Mouse (Mus musculus): Measurements from ENCODE around the gene Dpysl4. TPM values are rescaled to one million over a fixed set of nuclear protein-coding genes. Genes with fewer than 3 reads are reported as not detected.
A peak's percentile ranks its signal among the peaks of the same experiment; 100 is the strongest.

Dpysl4 gene
- polyA plus RNA-seq (2014; fragmentation: Nextera tagmentation; extraction: Ambion mirVana), result 231 and 251 TPM in 2 replicates

- ATAC-seq (ENCODE audit: low FRiP score), result peak; percentile 86
- WGBS, result 7% methylated on average over 32 of the region's 32 CpGs
- H3K9me3 ChIP-seq (ENCODE audit: control insufficient read depth, low read length), result no peaks in the 10 kb centered on the region
- H3K36me3 ChIP-seq (ENCODE audit: control insufficient read depth, insufficient read depth, low read length), result 0 out of 2 replicates have a peak, but pooled peaks cover 2% of the 10 kb centered on the region
- peak within 1 kb of the TSS; percentile 92 for H3K9ac ChIP-seq (ENCODE audit: low read depth, low read length)
- H3K4me1 ChIP-seq (replicated peaks; ENCODE audit: control insufficient read depth, insufficient read depth, low read length), result no peaks in the 10 kb centered on the region; the same call in 1 of the 2 replicates
- H3K4me2 ChIP-seq (replicated peaks; ENCODE audit: low read depth, low read length), result peak within 1 kb of the TSS; percentile 70
- H3K27ac ChIP-seq (ENCODE audit: low read depth, low read length), result peak within 1 kb of the TSS; percentile 67
- 0 out of 2 replicates have a peak, but pooled peaks cover 2% of the 10 kb centered on the region for H3K27me3 ChIP-seq (ENCODE audit: control insufficient read depth, insufficient read depth, low read length)
- H3K4me3 ChIP-seq (ENCODE audit: low read depth, low read length), result peak within 1 kb of the TSS; percentile 80
- DNase-seq (ENCODE audit: low spot score), result peak; percentile 93
Measured at GRCm38 (mm10) chr7:139085629-139086194, at the start of gene Dpysl4. TSS of gene Dpysl4 (plus strand) at chr7:139086001.

GRCm38 (mm10) chr7:139063406-139063805, 22.4 kb upstream of the Dpysl4 start:
- no peak for ATAC-seq (ENCODE audit: low FRiP score)
- WGBS, result 52% methylated on average over 4 of the region's 4 CpGs
- no peaks in the 10 kb centered on the region for H3K27me3 ChIP-seq (ENCODE audit: control insufficient read depth, insufficient read depth, low read length)

GRCm38 (mm10) chr7:139068182-139068623, 17.6 kb upstream of the Dpysl4 start:
- no peaks in the 10 kb centered on the region for H3K27me3 ChIP-seq (ENCODE audit: control insufficient read depth, insufficient read depth, low read length)
- H3K36me3 ChIP-seq (ENCODE audit: control insufficient read depth, insufficient read depth, low read length), result no peaks in the 10 kb centered on the region
- H3K4me1 ChIP-seq (replicated peaks; ENCODE audit: control insufficient read depth, insufficient read depth, low read length), result no peaks in the 10 kb centered on the region
- peak; percentile 93 for DNase-seq (ENCODE audit: low spot score)
- 0% methylated on average over 2 of the region's 2 CpGs for WGBS
- ATAC-seq (ENCODE audit: low FRiP score), result peak; percentile 83
- no peak overlapping the region for H3K27ac ChIP-seq (ENCODE audit: low read depth, low read length)
- no peak overlapping the region for H3K4me2 ChIP-seq (replicated peaks; ENCODE audit: low read depth, low read length)
- no peak overlapping the region for H3K9ac ChIP-seq (ENCODE audit: low read depth, low read length)
- H3K9me3 ChIP-seq (ENCODE audit: control insufficient read depth, low read length), result no peaks in the 10 kb centered on the region
- no peak overlapping the region for H3K4me3 ChIP-seq (ENCODE audit: low read depth, low read length)

More at GRCm38 (mm10) chr7:139063406-139063805, 22.4 kb upstream of the Dpysl4 start:
- H3K9ac ChIP-seq (ENCODE audit: low read depth, low read length), result no peak overlapping the region
- H3K4me2 ChIP-seq (replicated peaks; ENCODE audit: low read depth, low read length), result no peak overlapping the region
- H3K36me3 ChIP-seq (ENCODE audit: control insufficient read depth, insufficient read depth, low read length), result no peaks in the 10 kb centered on the region
- H3K27ac ChIP-seq (ENCODE audit: low read depth, low read length), result no peak overlapping the region
- DNase-seq (ENCODE audit: low spot score), result peak; percentile 50
- no peaks in the 10 kb centered on the region for H3K9me3 ChIP-seq (ENCODE audit: control insufficient read depth, low read length)
- no peak overlapping the region for H3K4me3 ChIP-seq (ENCODE audit: low read depth, low read length)
- H3K4me1 ChIP-seq (replicated peaks; ENCODE audit: control insufficient read depth, insufficient read depth, low read length), result no peaks in the 10 kb centered on the region

GRCm38 (mm10) chr7:139074189-139074588, 11.6 kb upstream of the Dpysl4 start:
- WGBS, result 30% methylated on average over 6 of the region's 6 CpGs
- H3K9ac ChIP-seq (ENCODE audit: low read depth, low read length), result no peak overlapping the region

GRCm38 (mm10) chr7:139075054-139075794, 10.6 kb upstream of the Dpysl4 start:
- DNase-seq (ENCODE audit: low spot score), result peak; percentile 78
- Histone ChIP-seq H3K9ac (ENCODE audit: low read depth, low read length) (no peak overlapping the region), H3K27ac (ENCODE audit: low read depth, low read length) (peak overlapping the region; percentile 94), H3K9me3 (ENCODE audit: control insufficient read depth, low read length) (no peaks in the 10 kb centered on the region), H3K4me2 (replicated peaks; ENCODE audit: low read depth, low read length) (no peak overlapping the region; the same call in 1 of the 2 replicates), H3K36me3 (ENCODE audit: control insufficient read depth, insufficient read depth, low read length) (no peaks in the 10 kb centered on the region), H3K27me3 (ENCODE audit: control insufficient read depth, insufficient read depth, low read length) (no peaks in the 10 kb centered on the region), H3K4me3 (ENCODE audit: low read depth, low read length) (no peak overlapping the region), H3K4me1 (replicated peaks; ENCODE audit: control insufficient read depth, insufficient read depth, low read length) (peaks cover 16% of the 10 kb centered on the region)
- ATAC-seq (ENCODE audit: low FRiP score), result peak; percentile 87
- WGBS, result 19% methylated on average over 14 of the region's 14 CpGs

More at GRCm38 (mm10) chr7:139074189-139074588, 11.6 kb upstream of the Dpysl4 start:
- Histone ChIP-seq H3K9me3 (ENCODE audit: control insufficient read depth, low read length) (no peaks in the 10 kb centered on the region), H3K27me3 (ENCODE audit: control insufficient read depth, insufficient read depth, low read length) (no peaks in the 10 kb centered on the region), H3K27ac (ENCODE audit: low read depth, low read length) (peak overlapping the region; percentile 94), H3K4me3 (ENCODE audit: low read depth, low read length) (no peak overlapping the region), H3K4me1 (replicated peaks; ENCODE audit: control insufficient read depth, insufficient read depth, low read length) (peaks cover 16% of the 10 kb centered on the region), H3K36me3 (ENCODE audit: control insufficient read depth, insufficient read depth, low read length) (no peaks in the 10 kb centered on the region), H3K4me2 (replicated peaks; ENCODE audit: low read depth, low read length) (no peak overlapping the region)
- DNase-seq (ENCODE audit: low spot score), result peak; percentile 49
- no peak for ATAC-seq (ENCODE audit: low FRiP score)

- no peak overlapping the region for H3K9ac ChIP-seq (ENCODE audit: low read depth, low read length)
- ATAC-seq (ENCODE audit: low FRiP score) (0 out of 2 replicates have a peak, but pooled peaks have one; percentile 10), DNase-seq (ENCODE audit: low spot score) (peak; percentile 53)
- no peaks in the 10 kb centered on the region for H3K9me3 ChIP-seq (ENCODE audit: control insufficient read depth, low read length)
- peaks cover 16% of the 10 kb centered on the region for H3K4me1 ChIP-seq (replicated peaks; ENCODE audit: control insufficient read depth, insufficient read depth, low read length)
- no peaks in the 10 kb centered on the region for H3K27me3 ChIP-seq (ENCODE audit: control insufficient read depth, insufficient read depth, low read length)
- H3K4me2 ChIP-seq (replicated peaks; ENCODE audit: low read depth, low read length), result no peak overlapping the region; the same call in 1 of the 2 replicates
- H3K27ac ChIP-seq (ENCODE audit: low read depth, low read length), result peak overlapping the region; percentile 94
- WGBS, result 10% methylated on average over 7 of the region's 7 CpGs
- H3K36me3 ChIP-seq (ENCODE audit: control insufficient read depth, insufficient read depth, low read length), result no peaks in the 10 kb centered on the region
- H3K4me3 ChIP-seq (ENCODE audit: low read depth, low read length), result no peak overlapping the region
Measured at GRCm38 (mm10) chr7:139077283-139077682, 8.5 kb upstream of the Dpysl4 start.

- DNase-seq (ENCODE audit: low spot score), result no peak
Measured at GRCm38 (mm10) chr7:139078181-139078580, 7.6 kb upstream of the Dpysl4 start.

GRCm38 (mm10) chr7:139079141-139079540, 6.7 kb upstream of the Dpysl4 start:
- peaks cover 13% of the 10 kb centered on the region for H3K4me1 ChIP-seq (replicated peaks; ENCODE audit: control insufficient read depth, insufficient read depth, low read length)
- no peak overlapping the region for H3K4me2 ChIP-seq (replicated peaks; ENCODE audit: low read depth, low read length)
- H3K27ac ChIP-seq (ENCODE audit: low read depth, low read length), result no peak overlapping the region
- WGBS, result 69% methylated on average over 7 of the region's 7 CpGs
- H3K4me3 ChIP-seq (ENCODE audit: low read depth, low read length), result no peak overlapping the region
- no peaks in the 10 kb centered on the region for H3K9me3 ChIP-seq (ENCODE audit: control insufficient read depth, low read length)
- H3K36me3 ChIP-seq (ENCODE audit: control insufficient read depth, insufficient read depth, low read length), result no peaks in the 10 kb centered on the region
- ATAC-seq (ENCODE audit: low FRiP score), result no peak
- no peaks in the 10 kb centered on the region for H3K27me3 ChIP-seq (ENCODE audit: control insufficient read depth, insufficient read depth, low read length)
- no peak overlapping the region for H3K9ac ChIP-seq (ENCODE audit: low read depth, low read length)
- no peak for DNase-seq (ENCODE audit: low spot score)

More at GRCm38 (mm10) chr7:139078181-139078580, 7.6 kb upstream of the Dpysl4 start:
- Histone ChIP-seq H3K4me1 (replicated peaks; ENCODE audit: control insufficient read depth, insufficient read depth, low read length) (peaks cover 16% of the 10 kb centered on the region), H3K27ac (ENCODE audit: low read depth, low read length) (peak overlapping the region; percentile 94), H3K27me3 (ENCODE audit: control insufficient read depth, insufficient read depth, low read length) (no peaks in the 10 kb centered on the region), H3K9me3 (ENCODE audit: control insufficient read depth, low read length) (no peaks in the 10 kb centered on the region), H3K4me3 (ENCODE audit: low read depth, low read length) (no peak overlapping the region), H3K4me2 (replicated peaks; ENCODE audit: low read depth, low read length) (no peak overlapping the region), H3K36me3 (ENCODE audit: control insufficient read depth, insufficient read depth, low read length) (no peaks in the 10 kb centered on the region), H3K9ac (ENCODE audit: low read depth, low read length) (no peak overlapping the region; the same call in 1 of the 2 replicates)
- no peak for ATAC-seq (ENCODE audit: low FRiP score)
- WGBS, result 68% methylated on average over 6 of the region's 6 CpGs
